Comparison of ENCODE assay signal across 9 mouse cellular contexts in the genomic region with DNA sequence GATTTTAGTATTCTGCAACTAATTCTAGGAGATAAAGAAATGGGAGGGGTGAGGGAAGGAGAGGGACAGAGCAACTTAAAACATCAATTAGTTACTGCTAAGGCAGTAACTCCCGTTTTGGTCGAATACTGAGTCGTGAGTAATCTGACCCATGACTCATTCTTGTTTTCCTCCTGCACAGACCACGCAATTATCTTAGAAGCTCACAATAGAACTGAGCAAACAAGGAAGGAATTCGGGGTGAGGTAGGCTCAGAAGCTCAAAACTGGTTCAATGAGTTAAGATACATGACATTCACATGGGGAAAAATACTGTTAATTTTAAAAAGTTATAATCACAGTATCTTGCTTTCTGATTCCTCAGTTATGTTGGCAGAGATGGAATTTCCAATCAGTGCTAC. TPM values are rescaled to one million over a fixed set of nuclear protein-coding genes. Genes with fewer than 3 reads are reported as not detected.
DNase-seq lines count a peak whose midpoint lies in the region; ATAC-seq and TF ChIP-seq lines count a peak whose summit lies in the region.
"Had no signal": no experiment of that assay in that cellular context is flagged by ENCODE, and none has a peak within 500 bp of the region (broad histone marks: within the 10 kb centered on the region; RNA-seq: fewer than 3 reads in every experiment).

No protein-coding gene starts in this region.

- no peak for TF ChIP-seq POLR2A in embryonic fibroblast, embryonic 13.5 days (IDR thresholded peaks at IDR 0.05; ENCODE audit: low read depth, low read length)

- peak overlapping the region; percentile 10 for H3K4me3 ChIP-seq in embryonic fibroblast, embryonic 13.5 days (ENCODE audit: insufficient read depth, low read length)

- DNase-seq in heart, adult 18-20 months = peak; percentile 63 to 74
- DNase-seq in heart, postnatal 25 days (ENCODE audit: low spot score) = no peak
- peak; percentile 84 for DNase-seq in 416B (ENCODE audit: low read depth)
- DNase-seq in kidney, postnatal 14 days = peak; percentile 22
- no peak for DNase-seq in thymus, postnatal 4 days
- no peak for DNase-seq in c-Kit-positive CD71-positive TER-119-positive erythroid progenitor cells, embryonic 14.5 days (ENCODE audit: low spot score)

- intact Hi-C loops in heart, postnatal 25 days (cut with DNase I) = no loop called here

- TF ChIP-seq CTCF in embryonic fibroblast, embryonic 13.5 days (IDR thresholded peaks at IDR 0.05; ENCODE audit: borderline replicate concordance, insufficient read depth, low read length) = no peak

- ATAC-seq in monocyte, adult 5-6 weeks (replicated peaks; ENCODE audit: insufficient number of reproducible peaks, low FRiP score, low TSS enrichment, poor library complexity, severe bottlenecking) = no peak
- ATAC-seq: forebrain, embryonic 14.5 days had no signal

- H3K27ac ChIP-seq in embryonic fibroblast, embryonic 13.5 days (ENCODE audit: insufficient read depth, low read length) = peak overlapping the region; percentile 75

- no peaks in the 10 kb centered on the region for H3K4me1 ChIP-seq in embryonic fibroblast, embryonic 13.5 days (ENCODE audit: control insufficient read depth, insufficient read depth, low read length)

RNA-seq across cellular contexts. Expression of a gene that starts 1.3 kb away (rescaled TPM):
- total RNA-seq in heart, adult 18-20 months (2021) = 10 to 100 TPM; 18.1 to 20.2 TPM
- total RNA-seq in heart, postnatal 25 days (2021) = 10 to 100 TPM; 15.1 to 16.7 TPM
- polyA plus RNA-seq in embryonic fibroblast, embryonic 13.5 days (2011; ENCODE audit: insufficient read length, low read depth, missing spikeins) = 11.5 and 13.7 TPM in 2 replicates
- total RNA-seq in monocyte, adult 5-6 weeks (2017) = 23.3 to 24.7 TPM (median 24.2 TPM) in 3 replicates

Comparison
In these comparisons a context has a peak if more than half of its experiments do, and no peak if none do; other contexts are left out.
1. DNase-seq: peak in heart, adult 18-20 months (2 of 2), 416B (single experiment) and kidney, postnatal 14 days (single experiment); none in heart, postnatal 25 days (single experiment), thymus, postnatal 4 days (single experiment) and c-Kit-positive CD71-positive TER-119-positive erythroid progenitor cells, embryonic 14.5 days (single experiment).